ENCODE assay signal across 16 mouse cellular contexts in the genomic region with DNA sequence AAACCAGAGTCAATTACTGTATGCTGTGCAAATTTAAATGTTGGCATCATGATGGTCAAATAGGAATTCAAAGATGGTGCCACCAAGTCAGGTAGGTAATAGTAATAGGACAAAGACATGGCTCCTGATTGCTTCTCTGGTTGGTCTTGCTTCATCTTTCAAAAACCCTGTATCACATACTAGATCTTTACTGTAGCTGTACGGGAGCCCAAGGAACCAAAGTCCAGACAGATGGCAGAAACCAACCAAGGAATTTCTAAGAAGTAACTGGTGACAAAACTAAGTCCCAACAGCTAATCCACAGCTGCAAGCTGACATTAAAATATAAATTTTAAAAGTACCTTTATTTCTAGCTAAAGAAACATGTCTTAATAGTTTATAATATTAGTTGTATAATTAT.
DNase-seq lines count a peak whose midpoint lies in the region; ATAC-seq and TF ChIP-seq lines count a peak whose summit lies in the region.
"Had no signal": no experiment of that assay in that cellular context is flagged by ENCODE, and none has a peak within 500 bp of the region (broad histone marks: within the 10 kb centered on the region; RNA-seq: fewer than 3 reads in every experiment).

No protein-coding gene starts in this region.

- H3K27me3 ChIP-seq in midbrain, embryonic 11.5 days (ENCODE audit: control insufficient read depth, insufficient read depth, low read length), result no peaks in the 10 kb centered on the region
- no peaks in the 10 kb centered on the region for H3K27me3 ChIP-seq in midbrain, embryonic 16.5 days (ENCODE audit: control insufficient read depth, insufficient read depth, low read depth, low read length)
- no peaks in the 10 kb centered on the region for H3K27me3 ChIP-seq in intestine, embryonic 15.5 days (replicated peaks)
- H3K27me3 ChIP-seq in intestine, embryonic 16.5 days (replicated peaks; ENCODE audit: control insufficient read depth, insufficient read depth, low read length), result no peaks in the 10 kb centered on the region
- H3K27me3 ChIP-seq in intestine, postnatal 0 days (replicated peaks; ENCODE audit: control insufficient read depth, insufficient read depth, low read length), result no peaks in the 10 kb centered on the region
- H3K27me3 ChIP-seq in forebrain, embryonic 16.5 days (replicated peaks; ENCODE audit: control insufficient read depth, insufficient read depth, low read length), result no peaks in the 10 kb centered on the region
- H3K27me3 ChIP-seq: CH12.LX, Patski had no signal

- DNase-seq in midbrain, embryonic 11.5 days (ENCODE audit: low spot score, missing footprints), result peak; percentile 28
- DNase-seq in heart, postnatal 10 days, result no peak
- DNase-seq in spleen, postnatal 4 days (ENCODE audit: low spot score in 2 of 2), result no peak
- DNase-seq: B cell, adult 2 months; cerebellum, adult 11 months; cerebellum, adult 11-12 months had no signal

- TF ChIP-seq CTCF in intestine, postnatal 0 days (IDR thresholded peaks at IDR 0.05; ENCODE audit: low read depth), result no peak

- no peaks in the 10 kb centered on the region for H3K9me3 ChIP-seq in midbrain, embryonic 11.5 days (ENCODE audit: control insufficient read depth, low read length)
- H3K9me3 ChIP-seq in midbrain, embryonic 16.5 days (replicated peaks; ENCODE audit: control insufficient read depth, low read length, poor library complexity, severe bottlenecking), result no peaks in the 10 kb centered on the region
- H3K9me3 ChIP-seq in intestine, embryonic 15.5 days, result no peaks in the 10 kb centered on the region
- H3K9me3 ChIP-seq in intestine, embryonic 16.5 days (ENCODE audit: control insufficient read depth, low read length), result no peaks in the 10 kb centered on the region
- H3K9me3 ChIP-seq in intestine, postnatal 0 days (ENCODE audit: control insufficient read depth), result no peaks in the 10 kb centered on the region
- H3K9me3 ChIP-seq in forebrain, embryonic 16.5 days (ENCODE audit: control insufficient read depth, low read length), result no peaks in the 10 kb centered on the region
- H3K9me3 ChIP-seq: G1E had no signal

- H3K27ac ChIP-seq in midbrain, embryonic 11.5 days (ENCODE audit: low read depth, low read length), result no peak overlapping the region
- no peak overlapping the region for H3K27ac ChIP-seq in midbrain, embryonic 16.5 days (ENCODE audit: low read length)
- no peak overlapping the region for H3K27ac ChIP-seq in intestine, embryonic 15.5 days
- H3K27ac ChIP-seq in intestine, embryonic 16.5 days (ENCODE audit: low read length), result no peak overlapping the region
- H3K27ac ChIP-seq in intestine, postnatal 0 days (ENCODE audit: low read depth, low read length), result no peak overlapping the region
- no peak overlapping the region for H3K27ac ChIP-seq in forebrain, embryonic 16.5 days (ENCODE audit: low read length)

- 93% methylated on average over 1 of the region's 1 CpGs for WGBS in midbrain, embryonic 11.5 days
- WGBS in midbrain, embryonic 16.5 days, result 86% methylated on average over 1 of the region's 1 CpGs
- WGBS in intestine, embryonic 15.5 days, result 69% methylated on average over 1 of the region's 1 CpGs
- 62% methylated on average over 1 of the region's 1 CpGs for WGBS in intestine, embryonic 16.5 days
- 44% methylated on average over 1 of the region's 1 CpGs for WGBS in intestine, postnatal 0 days
- WGBS in forebrain, embryonic 16.5 days, result 90% methylated on average over 1 of the region's 1 CpGs

- intact Hi-C loops in heart, postnatal 10 days (cut with DNase I), result no loop called here

- no peaks in the 10 kb centered on the region for H3K36me3 ChIP-seq in midbrain, embryonic 11.5 days (ENCODE audit: control insufficient read depth, insufficient read depth, low read length)
- no peaks in the 10 kb centered on the region for H3K36me3 ChIP-seq in midbrain, embryonic 16.5 days (ENCODE audit: control insufficient read depth, insufficient read depth, low read length)
- no peaks in the 10 kb centered on the region for H3K36me3 ChIP-seq in intestine, embryonic 15.5 days
- H3K36me3 ChIP-seq in intestine, embryonic 16.5 days (ENCODE audit: control insufficient read depth, insufficient read depth, low read length), result no peaks in the 10 kb centered on the region
- H3K36me3 ChIP-seq in intestine, postnatal 0 days (ENCODE audit: control insufficient read depth, insufficient read depth), result no peaks in the 10 kb centered on the region
- no peaks in the 10 kb centered on the region for H3K36me3 ChIP-seq in forebrain, embryonic 16.5 days (ENCODE audit: control insufficient read depth, insufficient read depth)
- H3K36me3 ChIP-seq: G1E had no signal

- 0 out of 2 replicates have a peak, but pooled peaks cover 2% of the 10 kb centered on the region for H3K4me1 ChIP-seq in midbrain, embryonic 11.5 days (ENCODE audit: control insufficient read depth, insufficient read depth, low read length)
- H3K4me1 ChIP-seq in midbrain, embryonic 16.5 days (ENCODE audit: control insufficient read depth, insufficient read depth, low read length), result peaks cover 5% of the 10 kb centered on the region
- no peaks in the 10 kb centered on the region for H3K4me1 ChIP-seq in intestine, embryonic 15.5 days (replicated peaks)
- peaks cover 5% of the 10 kb centered on the region; the same call in 1 of the 2 replicates for H3K4me1 ChIP-seq in intestine, embryonic 16.5 days (ENCODE audit: control insufficient read depth, insufficient read depth, low read length)
- peaks cover 4% of the 10 kb centered on the region; the same call in 1 of the 2 replicates for H3K4me1 ChIP-seq in intestine, postnatal 0 days (replicated peaks; ENCODE audit: control insufficient read depth, insufficient read depth, low read length)
- H3K4me1 ChIP-seq in forebrain, embryonic 16.5 days (replicated peaks; ENCODE audit: control insufficient read depth, insufficient read depth, low read length), result peaks cover 6% of the 10 kb centered on the region

- H3K4me2 ChIP-seq in midbrain, embryonic 11.5 days, result no peak overlapping the region
- no peak overlapping the region for H3K4me2 ChIP-seq in midbrain, embryonic 16.5 days (ENCODE audit: low read length)
- H3K4me2 ChIP-seq in intestine, embryonic 15.5 days (replicated peaks), result no peak overlapping the region
- no peak overlapping the region for H3K4me2 ChIP-seq in intestine, embryonic 16.5 days (ENCODE audit: low read depth, low read length)
- no peak overlapping the region for H3K4me2 ChIP-seq in intestine, postnatal 0 days (replicated peaks; ENCODE audit: low read depth)
- H3K4me2 ChIP-seq in forebrain, embryonic 16.5 days (ENCODE audit: low read length), result no peak overlapping the region

- ATAC-seq in midbrain, embryonic 11.5 days (ENCODE audit: low FRiP score), result no peak
- no peak for ATAC-seq in midbrain, embryonic 16.5 days
- peak; percentile 67 for ATAC-seq in intestine, embryonic 15.5 days
- peak; percentile 78 for ATAC-seq in intestine, embryonic 16.5 days
- peak; percentile 53 for ATAC-seq in intestine, postnatal 0 days
- ATAC-seq in forebrain, embryonic 16.5 days, result no peak
- ATAC-seq: activated CD4-positive, CD25-positive, alpha-beta regulatory T cell, adult 4 months; CD4-positive, CD25-positive, alpha-beta regulatory T cell, adult 4 months; Patski had no signal

- H3K4me3 ChIP-seq in midbrain, embryonic 11.5 days (ENCODE audit: low read depth, low read length), result no peak overlapping the region
- H3K4me3 ChIP-seq in midbrain, embryonic 16.5 days (ENCODE audit: low read depth, low read length), result no peak overlapping the region
- no peak overlapping the region for H3K4me3 ChIP-seq in intestine, embryonic 15.5 days (replicated peaks)
- no peak overlapping the region for H3K4me3 ChIP-seq in intestine, embryonic 16.5 days (ENCODE audit: low read length)
- no peak overlapping the region for H3K4me3 ChIP-seq in intestine, postnatal 0 days (ENCODE audit: low read depth, low read length)
- H3K4me3 ChIP-seq in forebrain, embryonic 16.5 days (replicated peaks; ENCODE audit: low read length), result no peak overlapping the region

- H3K9ac ChIP-seq in midbrain, embryonic 11.5 days (ENCODE audit: low read length), result no peak overlapping the region
- H3K9ac ChIP-seq in midbrain, embryonic 16.5 days (ENCODE audit: low read depth, low read length), result no peak overlapping the region
- no peak overlapping the region for H3K9ac ChIP-seq in intestine, embryonic 15.5 days
- no peak overlapping the region for H3K9ac ChIP-seq in intestine, embryonic 16.5 days (ENCODE audit: low read depth, low read length)
- H3K9ac ChIP-seq in intestine, postnatal 0 days (ENCODE audit: low read depth, low read length), result no peak overlapping the region
- no peak overlapping the region for H3K9ac ChIP-seq in forebrain, embryonic 16.5 days (replicated peaks; ENCODE audit: low read depth, low read length)

Comparison
In these comparisons a context has a peak if more than half of its experiments do, and no peak if none do; other contexts are left out.
1. ATAC-seq: peak in intestine, embryonic 15.5 days (single experiment), intestine, embryonic 16.5 days (single experiment) and intestine, postnatal 0 days (single experiment); none in midbrain, embryonic 11.5 days (single experiment), midbrain, embryonic 16.5 days (single experiment) and forebrain, embryonic 16.5 days (single experiment).